Mouse (Mus musculus) cerebellum, postnatal 10 days (tissue): ENCODE data around the gene Serpinb6b.
A peak's percentile ranks its signal among the peaks of the same experiment; 100 is the strongest.

Experiments
- DNase-seq, 2 experiments: peaks; one replicate each; pipeline ENCODE4 v3.0.0; 2021; ENCODE audit warnings: mixed read lengths in 2 of 2

The Serpinb6b gene

DNA sequence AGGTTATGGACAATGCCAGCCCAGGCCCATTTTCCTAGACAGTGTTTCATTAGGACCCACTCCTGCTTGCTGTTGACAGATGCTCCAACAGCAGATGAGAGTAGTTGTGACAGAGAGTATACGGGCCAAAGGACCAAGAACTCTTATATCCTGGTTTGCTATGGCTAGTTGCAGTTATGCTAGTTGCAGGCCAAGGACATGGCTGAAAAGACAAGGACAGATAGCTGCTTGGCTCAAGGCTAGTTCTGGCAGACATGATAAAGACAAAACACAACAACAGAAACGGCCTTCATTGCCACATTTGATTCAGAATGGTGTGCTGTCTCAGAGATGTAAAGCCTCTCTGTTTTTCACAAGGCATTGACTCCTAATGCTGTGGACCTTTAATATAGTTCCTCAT is 10.7 kb downstream of the Serpinb6b start:
- no peak for DNase-seq

DNA sequence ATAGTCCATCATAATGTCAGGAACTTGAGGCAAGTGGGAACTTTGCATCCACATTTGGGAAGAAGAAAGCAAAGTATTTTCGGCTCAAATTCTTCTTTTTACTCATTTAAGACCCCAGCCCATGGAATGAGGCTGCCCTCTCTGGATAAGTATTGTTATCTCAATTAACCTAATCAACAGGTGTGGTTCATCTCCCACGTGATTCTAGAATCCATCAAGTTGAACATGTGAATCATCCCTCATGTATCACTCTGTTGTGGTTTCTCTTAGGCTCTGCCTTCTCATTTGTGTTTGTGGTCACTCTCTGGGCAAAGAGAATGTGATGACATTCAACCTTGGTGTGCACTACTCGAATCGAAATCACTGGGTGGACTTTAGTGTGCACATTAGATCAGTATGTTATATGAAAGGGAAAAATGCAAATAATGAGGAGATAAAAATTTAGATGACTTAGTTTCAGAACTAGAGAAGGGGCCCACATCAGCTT is 17.6 kb downstream of the Serpinb6b start:
- DNase-seq: no peak

DNA sequence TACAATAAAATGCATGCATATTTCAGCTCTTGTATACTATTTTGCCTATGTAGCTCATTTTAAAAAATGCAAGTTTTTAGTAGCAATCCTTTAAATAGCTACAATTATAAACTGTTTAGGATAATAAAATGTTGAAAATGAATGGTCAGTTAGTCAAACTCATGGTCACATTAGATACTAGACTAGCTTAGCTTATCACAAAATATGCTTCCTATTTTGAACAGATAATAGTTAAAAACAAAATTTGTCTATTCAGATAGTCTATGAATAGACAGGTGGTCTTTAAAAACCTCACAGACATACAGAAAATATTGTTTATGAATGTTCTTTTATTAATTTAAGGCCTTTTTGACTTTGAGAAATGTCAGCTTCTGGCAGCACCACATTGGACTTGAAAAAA is 21.2 kb downstream of the Serpinb6b start:
- no peak for DNase-seq

DNA sequence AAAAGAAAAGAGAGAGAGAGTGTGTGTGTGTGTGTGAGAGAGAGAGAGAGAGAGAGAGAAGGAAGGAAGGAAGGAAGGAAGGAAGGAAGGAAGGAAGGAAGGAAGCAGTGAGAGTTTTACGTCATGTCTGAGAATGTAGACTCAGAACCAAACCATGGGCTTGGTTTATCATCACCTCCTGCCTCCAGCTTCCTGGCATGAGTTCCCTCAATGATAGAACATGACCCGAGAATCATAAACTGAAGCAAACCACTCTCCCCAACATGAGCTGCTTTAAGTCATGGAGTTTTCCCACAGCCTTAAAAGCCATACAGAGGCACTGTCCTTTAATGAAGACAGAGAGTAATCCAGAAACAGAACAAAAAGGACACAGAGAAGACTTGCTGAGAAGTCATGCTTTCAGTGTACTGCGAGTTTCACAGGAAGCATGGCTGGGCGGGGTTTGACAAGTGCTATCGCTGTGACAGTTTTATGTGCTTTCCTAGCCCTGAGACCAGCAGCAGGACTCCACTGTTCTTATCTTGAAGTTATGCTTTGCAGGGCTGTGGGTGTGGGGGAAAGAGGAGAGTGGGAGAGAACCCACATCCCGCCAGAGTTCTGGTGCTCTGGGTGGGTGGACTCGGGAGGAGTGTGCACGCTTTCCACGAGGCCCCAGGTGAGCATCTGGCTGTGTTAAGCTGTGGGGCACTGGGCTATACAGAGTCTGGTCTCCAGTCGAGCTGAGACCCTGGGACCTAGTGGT is 28.3 kb downstream of the Serpinb6b start:
- DNase-seq: no peak

DNA sequence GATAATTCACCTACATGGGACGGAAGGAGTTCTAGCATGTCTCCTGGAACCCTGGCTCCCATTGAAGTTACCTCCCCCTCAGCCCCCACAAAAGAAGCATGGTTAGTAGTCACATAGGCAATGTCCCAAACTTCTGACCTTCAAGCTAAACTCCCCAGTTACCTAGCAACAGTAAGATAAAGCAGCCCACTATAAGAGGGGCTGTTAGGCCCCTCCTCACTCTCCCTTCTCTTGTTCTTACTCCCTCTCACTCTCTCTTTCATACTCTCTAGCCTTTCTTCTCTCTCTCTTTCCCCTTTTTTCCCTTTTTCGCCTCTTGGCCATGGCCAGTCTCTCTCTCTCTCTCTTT is 28.9 kb downstream of the Serpinb6b start:
- no peak for DNase-seq

DNA sequence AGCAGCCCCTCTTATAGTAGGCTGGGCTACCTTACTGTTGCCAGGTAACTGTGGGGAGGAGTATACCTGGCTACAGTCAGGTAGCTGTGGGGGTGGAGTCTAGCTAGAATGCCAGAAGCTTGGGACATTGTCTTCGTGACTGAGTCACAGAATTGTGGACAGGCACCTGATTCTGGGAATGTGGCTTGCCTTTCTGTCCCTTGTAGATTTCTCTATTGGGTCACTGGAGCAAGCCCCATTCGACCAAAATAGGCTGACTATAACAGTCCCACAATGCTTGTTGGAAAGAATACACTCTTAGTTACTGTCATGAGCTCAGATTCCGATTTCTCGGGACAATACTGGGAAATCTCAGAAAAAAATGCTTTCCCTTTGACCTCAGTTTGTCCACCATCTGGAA is 30.0 kb downstream of the Serpinb6b start:
- DNase-seq: no peak

DNA sequence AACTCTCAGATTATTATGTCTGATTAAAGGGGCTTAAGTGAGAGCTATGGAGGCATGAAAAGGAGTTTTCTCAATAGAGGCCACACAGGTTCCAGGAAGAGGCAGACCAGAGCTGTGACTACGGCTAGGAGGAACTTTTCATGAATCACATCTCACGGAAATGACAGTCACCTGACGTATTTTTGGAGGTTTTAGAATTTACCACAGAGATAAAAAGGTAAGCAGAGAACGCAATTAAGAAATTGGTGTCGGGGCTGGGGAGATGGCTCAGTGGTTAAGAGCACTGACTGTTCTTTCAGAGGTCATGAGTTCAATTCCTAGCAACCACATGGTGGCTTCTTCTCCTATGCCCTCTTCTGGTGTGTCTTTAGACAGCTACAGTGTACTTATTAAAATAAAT is 36.3 kb downstream of the Serpinb6b start:
- DNase-seq: no peak

DNA sequence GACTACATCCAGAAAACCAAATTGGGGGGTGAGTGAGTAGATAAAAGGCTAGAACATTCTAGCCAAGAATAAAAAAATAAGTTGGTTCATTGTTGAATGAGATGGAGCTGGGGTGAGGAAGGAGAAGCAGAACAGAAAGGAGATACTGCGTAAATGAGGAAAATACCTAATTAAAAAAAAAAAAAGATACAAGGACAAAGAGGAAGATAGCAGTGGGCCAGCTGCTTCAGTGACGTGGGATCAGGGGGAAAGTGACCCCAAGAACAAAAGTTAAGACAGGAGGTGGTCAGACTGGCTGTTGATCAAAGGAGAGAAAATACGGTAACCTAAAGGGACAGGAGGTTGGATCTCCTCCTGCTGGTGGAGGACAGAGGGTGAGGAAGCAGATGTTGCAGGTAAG is 37.9 kb downstream of the Serpinb6b start, which contains the start of gene Serpinb9:
TSS of gene Serpinb9 (plus strand) at position 301 of the 400 bp plus-strand sequence.
- DNase-seq: no peak

DNA sequence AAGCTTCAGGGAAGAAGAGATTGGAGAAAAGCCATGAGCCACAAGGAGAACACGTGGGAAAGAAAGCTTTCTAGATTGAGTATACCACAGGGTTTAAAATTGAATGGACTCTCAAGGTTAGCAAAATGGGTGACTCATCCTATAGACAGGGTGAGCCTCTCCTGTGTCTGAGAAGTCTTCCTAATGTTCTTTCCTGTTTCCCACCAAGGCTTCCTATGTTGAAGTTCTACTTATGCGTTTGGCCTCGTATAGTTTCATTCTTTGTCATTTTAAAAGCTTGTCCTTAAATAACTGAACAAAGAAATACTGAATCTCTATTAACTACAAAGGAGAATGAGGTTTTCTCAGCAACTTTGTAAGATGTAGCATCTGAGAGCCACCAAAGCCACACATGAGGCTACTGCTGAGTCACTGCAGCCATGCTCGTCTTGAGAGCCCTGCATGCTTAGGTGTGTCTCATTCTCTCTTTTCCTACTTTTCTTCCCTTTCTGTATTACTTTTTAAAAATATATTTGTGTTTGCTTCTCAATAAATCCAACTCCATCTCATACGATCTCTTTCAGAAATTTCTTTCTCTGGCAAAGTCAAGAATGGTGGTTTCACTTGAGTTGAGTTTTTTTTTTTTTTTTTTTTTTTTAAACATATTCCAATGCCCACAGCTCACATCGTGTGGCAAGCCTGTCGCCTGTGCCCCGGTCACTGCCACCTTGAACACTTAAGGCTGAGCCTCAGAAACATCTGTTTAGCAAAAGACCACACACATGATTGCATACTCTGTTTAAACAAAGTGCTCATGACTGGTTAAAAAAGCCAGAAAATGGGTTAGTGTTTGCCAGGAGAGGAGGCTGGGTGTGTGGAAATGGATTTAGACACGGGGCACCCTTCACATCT is 38.8 kb downstream of the Serpinb6b start:
- DNase-seq: no peak

DNA sequence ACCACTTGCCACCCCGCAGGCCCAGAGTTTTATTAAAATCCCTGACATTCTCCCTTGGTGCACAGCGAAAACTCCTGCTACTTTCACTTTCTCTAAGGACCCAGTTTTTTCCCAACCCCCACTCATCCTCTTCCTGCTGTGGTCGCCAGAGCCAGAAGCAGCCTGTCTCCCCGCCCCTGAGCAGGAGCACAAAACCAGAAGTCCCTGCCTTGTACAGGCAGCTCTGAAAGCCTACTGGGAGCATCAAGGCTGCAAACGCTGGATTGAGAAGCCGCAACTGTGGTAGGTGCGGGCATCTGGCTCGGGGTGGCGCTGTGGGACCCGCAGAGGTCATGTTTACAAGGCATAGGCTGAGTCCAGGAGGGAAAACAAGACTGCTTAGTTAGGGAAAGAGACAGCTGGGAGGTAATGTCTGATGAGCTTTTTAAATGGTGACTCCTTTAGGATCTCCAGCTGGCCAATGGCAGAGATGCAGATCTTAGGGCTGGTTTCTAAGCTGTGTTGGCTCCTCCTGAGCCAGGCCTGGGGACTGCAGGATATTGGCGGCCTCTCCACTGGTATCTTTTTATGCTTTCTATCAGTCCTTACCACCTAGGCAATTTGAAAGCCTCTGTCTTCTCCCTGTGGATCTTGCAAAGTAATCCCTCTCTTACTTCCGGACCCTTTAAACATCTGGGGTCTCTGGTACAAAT is 39.6 kb downstream of the Serpinb6b start:
- DNase-seq: peak; percentile 85 to 86

DNA sequence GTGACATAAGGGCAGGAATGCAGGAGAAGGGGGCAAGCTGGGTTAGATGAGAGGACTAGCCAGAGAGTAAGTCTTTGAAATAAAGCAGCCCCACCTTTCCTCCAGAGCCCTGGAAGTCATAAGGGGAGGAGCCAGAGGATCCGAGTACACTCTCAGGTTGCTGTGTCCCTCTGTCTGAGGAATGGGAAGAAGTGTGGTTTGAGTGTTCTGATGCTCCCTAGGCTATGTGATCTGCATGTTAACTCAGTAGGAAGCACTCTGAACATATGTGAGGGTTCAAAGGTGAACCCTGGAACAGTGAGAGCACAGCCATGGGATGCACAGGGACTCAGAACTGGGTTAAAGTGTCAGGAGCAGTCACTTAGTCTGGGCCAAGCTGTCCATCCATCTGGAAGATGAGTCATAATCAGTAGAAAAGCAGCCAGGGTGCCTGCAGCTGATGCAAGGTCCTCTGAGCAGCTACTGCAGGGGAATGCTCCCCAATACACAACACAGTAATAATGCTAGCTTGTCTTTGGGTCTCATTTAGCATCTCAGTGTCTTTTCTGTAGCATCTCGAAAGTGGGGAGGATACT is 40.6 kb downstream of the Serpinb6b start:
- no peak for DNase-seq

DNA sequence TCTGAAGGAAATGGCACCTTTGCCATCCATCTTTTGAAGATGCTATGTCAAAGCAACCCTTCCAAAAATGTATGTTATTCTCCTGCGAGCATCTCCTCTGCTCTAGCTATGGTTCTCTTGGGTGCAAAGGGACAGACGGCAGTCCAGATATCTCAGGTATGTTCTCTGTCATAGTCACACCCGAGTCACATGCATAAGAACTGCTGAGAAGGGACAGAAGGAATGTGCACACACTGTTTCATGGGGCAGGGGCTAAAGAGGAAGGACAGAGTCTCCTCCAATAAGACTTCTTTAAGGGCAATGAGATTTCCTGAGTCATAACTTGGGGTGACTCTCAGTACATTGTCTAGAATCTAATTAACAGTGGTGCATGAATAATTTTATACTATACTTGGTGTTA is 41.5 kb downstream of the Serpinb6b start:
- DNase-seq: no peak

DNA sequence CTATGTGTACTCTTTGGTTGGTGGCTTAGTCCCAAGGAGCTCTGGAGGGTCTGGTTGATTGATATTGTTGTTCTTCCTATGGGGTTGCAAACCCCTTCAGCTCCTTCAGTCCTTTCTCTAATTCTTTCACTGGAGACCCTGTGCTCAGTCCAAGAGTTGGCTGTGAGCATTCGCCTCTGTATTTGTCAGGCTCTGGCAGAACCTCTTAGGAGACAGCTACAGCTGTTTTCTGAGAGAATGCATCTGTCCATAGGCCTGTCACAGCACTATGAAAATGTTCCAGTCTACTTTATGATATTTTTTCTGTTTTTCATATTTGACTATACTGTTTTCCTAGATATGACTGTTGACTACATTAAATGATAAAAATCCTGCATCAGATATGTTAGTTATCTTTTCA is 47.4 kb downstream of the Serpinb6b start:
- DNase-seq: no peak

DNA sequence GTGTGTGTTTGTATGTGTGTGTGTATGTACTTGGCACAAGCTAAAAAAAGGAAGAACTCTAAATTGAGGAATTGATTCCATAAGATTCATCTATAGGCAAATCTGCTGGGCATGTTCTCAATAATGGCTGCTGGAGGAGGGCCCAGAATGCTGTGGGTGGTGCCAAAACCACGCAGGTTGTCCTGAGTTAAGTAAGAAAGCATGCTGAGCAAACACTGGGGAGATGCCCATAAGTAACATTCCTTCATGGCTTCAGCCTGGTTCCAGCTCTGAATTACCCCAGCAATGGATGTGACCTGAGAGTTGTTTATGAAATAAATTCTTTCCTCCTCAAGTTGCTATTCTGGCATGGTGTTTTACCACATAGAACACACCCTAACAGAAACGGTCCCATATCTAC is 48.3 kb downstream of the Serpinb6b start:
- no peak for DNase-seq

DNA sequence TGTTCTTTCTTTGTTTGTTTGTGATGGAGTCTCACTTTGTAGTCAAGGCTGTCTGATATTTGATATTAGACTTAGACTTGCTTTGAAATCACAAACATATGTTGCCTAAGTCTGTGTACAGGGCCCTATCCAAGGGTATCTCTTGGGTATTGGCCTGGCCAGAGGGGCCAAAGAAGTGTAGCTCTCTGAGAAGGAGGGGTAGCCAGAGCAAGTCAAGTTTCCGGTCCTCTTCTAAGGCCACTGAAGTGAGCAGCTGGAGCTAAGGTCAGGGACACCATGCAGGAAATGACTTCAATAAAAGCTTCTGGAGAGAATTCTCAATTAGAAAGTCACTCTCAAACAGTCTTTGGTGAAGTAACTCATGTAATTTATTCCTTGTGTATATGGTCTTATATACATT is 57.4 kb downstream of the Serpinb6b start:
- no peak for DNase-seq

DNA sequence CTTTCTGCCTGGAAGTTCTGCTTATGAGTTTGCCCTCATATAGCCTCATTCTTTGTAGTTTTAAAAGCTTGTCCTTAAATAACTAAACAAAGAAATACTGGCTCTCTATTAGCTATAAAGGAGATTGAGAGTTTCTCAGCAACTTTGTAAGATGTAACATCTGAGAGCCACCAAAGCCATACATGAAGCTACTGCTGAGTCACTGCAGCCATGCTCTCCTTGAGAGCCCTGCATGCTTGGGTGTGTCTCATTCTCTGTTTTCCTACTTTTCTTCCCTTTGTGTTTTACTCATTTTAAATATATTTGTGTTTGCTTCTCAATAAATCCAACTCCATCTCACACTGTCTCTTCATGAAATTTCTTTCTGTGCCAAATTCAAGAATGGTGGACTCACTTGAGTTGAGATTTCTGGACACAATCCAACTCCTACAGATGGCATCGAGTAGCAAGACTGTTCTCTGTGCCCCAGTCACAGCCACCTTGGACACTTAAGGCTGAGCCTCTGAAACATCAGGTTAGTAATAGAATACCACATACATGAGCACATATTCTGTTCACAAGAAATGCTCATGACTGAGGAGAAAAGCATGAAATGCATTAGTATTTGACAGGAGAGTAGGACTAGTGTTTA is 61.5 kb downstream of the Serpinb6b start:
- DNase-seq: peak; percentile 33 to 55

DNA sequence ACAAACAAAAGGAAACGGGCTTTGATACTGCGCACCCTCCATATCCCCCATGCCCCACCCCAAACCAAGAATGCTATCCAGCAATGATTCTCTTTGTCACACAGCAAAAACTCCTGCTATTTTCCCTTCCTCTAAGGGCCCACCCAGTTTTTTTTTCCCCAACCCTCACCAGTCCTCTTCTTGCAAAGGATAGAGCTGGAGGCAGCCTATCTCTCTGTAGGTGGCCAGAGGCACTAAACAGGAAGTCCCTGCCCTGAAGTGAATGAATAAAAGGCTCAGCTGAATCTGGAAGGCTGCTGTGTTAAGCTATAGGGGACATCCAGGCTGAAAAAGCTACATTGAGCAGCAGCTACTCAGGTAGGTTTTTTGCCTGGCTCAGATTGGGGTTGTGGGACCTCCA is 62.2 kb downstream of the Serpinb6b start, which contains the start of gene Serpinb9b:
TSS of gene Serpinb9b (plus strand) at position 173 of the 400 bp plus-strand sequence.
- no peak for DNase-seq

DNA sequence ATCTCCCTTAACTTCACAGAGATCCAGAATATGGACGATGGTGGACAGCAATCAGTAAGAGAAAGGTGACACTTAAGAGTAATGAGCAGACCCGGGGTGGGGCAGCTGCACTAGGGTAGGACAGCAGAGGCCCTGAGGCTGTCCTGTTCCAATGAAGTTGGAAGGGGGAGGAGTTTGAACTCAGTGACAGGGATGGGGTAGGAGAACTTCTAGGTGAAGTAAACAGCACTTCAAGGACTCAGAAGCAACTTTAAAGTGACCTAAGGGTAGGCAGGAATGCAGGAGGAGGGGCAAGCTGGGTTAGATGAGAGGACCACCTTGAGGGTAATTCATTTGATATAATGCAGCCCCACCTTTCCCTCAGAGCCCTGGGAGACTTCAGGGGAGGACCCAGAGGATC is 63.1 kb downstream of the Serpinb6b start:
- no peak for DNase-seq

DNA sequence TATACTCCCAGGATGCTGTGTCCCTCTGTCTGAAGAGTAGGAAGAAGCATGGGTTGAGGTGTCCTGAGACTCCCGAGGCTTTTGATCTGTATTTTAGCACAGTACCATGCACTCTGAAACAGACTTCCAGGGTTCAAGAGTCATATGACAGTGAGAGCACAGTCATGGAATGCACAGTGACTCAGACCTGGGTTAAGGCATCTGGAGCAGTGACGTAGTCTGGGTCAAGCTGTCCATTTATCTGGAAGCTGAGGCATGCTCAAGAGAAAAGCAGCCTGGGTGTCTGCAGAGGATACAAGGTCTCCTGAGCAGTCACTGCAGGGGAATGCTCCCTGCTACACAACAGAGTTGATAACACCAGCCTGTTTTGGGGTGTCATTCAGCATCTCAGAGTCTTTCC is 63.5 kb downstream of the Serpinb6b start:
- no peak for DNase-seq
